Mouse (Mus musculus) gastrocnemius, postnatal 25 days (tissue): ENCODE measurements around the gene Chl1. TPM values are rescaled to one million over a fixed set of nuclear protein-coding genes. Genes with fewer than 3 reads are reported as not detected.

Experiments used
- DNase-seq: peaks from one replicate; pipeline ENCODE4 v3.0.0; 2022
- total RNA-seq, 2 experiments: library from RNA; stranded (reverse); gene quantifications; 1 replicate in 1 of 2; 2 replicates in 1 of 2; pipeline ENCODE4 v1.2.3; 2021

Gene Chl1
- total RNA-seq, 2 experiments from 2014 or later, result 0.31 to 0.38 TPM

- DNase-seq, result no peak
Measured at GRCm38 (mm10) chr6:103665677-103666316, 155.4 kb downstream of the Chl1 start.

GRCm38 (mm10) chr6:103673111-103673510 lies 162.7 kb downstream of the Chl1 start:
- DNase-seq, result no peak

GRCm38 (mm10) chr6:103674332-103674731 lies 163.9 kb downstream of the Chl1 start:
- peak; percentile 11 for DNase-seq

DNA sequence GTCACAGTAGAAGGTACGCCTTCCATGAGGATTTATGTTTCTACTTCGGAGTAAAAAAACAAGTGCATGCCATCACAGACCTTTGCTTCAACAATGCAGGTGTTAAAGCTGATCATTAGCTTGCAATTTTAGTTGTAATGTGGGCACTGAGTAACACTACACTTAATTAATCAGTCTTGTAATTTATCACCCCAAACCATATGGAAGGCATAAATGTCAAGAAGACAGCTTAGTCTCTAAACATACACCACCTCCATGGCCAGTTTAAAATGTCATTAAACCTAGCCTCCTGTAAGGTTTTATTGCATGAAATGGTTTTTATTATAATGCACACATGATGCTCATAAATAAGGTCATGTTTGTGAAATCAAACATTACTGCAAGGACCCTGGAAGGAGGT lies 164.8 kb downstream of the Chl1 start:
- no peak for DNase-seq

GRCm38 (mm10) chr6:103676664-103677063 lies 166.3 kb downstream of the Chl1 start:
- DNase-seq, result no peak

DNA sequence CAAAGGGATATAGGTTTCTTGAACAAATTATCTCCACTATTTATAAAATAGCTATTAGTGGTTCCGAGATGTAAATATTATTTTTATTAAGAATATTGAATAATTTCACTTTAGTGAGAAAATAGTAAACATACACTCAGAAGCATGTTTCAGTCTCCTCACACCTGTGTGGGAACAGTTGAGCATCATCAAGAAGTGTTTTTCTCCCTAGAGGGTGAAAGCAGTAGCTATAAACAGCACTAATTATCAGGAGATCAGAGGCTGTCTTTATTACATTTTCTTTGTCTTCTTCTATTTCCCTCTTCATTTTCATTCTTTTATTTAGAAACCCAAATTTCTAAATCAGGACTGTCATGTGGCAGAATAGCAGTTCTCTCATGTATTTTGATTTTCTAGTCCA lies 166.7 kb downstream of the Chl1 start:
- no peak for DNase-seq

DNA sequence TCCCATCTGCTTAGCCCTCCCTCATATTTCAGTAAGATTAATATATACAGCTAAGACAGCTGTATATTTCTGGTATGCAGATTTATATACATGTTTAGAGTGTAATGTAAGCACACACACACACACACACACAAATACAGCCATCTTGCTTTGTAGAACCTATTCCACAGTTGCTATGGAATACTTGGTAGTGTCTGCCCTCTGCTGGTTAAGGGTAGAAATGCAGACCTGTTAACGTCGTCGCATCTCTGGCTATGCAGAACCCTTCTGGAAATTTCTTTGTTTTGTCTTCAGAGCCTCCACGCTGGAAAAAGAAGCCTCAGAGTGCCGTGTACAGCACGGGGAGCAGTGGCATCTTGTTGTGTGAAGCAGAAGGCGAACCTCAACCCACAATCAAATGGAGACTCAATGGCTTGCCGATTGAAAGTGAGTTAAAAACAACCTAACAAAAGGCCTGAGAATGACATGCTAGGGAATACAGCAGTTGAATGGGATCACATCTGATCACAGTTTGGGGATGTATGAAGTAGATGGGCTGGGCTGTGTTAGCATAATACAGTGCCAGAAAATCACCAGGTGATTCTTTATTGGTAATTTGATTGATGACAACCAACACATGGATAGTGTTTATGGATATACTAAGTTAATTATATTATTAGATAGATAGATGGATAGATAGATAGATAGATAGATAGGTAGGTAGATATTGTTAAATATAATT lies 172.6 kb downstream of the Chl1 start:
- DNase-seq, result no peak

GRCm38 (mm10) chr6:103692511-103692910 lies 182.1 kb downstream of the Chl1 start:
- no peak for DNase-seq

DNA sequence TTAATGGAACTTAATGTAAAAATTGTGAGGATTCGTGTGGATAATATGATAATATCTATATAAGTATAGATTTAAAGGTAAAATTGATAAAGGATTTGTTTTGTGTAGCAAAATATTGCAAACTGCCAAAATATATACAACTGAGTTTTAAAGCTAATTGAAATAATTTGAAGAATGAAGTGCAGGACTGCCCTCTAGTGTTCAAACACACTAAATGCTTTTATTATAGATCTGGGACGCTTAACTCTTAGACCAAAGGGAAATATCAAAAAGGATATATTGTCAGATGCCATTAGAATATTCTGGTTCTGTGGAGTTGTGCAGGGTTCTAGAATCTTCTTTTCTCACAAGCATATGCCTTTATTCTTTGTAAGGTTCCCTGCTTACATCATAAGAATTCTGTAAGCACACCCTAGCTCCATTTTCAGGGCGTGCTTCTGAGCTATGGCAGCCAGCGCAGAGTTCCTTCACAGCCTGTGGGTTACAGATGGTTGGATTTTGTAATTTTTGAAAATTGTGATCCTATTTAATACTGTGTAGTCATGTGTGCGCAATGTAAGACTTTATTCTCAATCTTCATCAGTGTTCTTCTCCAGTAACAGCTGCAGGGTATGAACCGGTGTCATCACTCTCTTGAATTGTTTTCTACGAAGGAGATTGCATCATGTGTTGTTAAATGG lies 187.1 kb downstream of the Chl1 start:
- no peak for DNase-seq

DNA sequence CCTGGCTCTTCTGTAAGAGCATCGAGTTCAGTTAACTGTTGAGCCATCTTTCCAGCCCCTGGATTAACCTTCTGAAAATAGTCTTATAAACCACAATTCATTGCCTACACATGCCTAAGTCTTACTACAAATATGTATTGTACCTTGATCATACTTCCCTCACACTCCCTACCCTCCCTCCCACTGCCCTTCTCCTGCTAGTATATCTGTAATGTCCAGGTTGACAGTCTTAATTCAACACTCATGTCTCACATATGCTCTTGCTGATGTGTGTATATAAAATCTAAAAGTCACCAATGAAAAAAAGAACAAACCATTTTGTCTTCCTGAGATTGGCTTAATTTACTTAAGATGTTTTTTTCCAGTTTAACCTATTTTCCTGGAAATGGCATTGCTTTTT lies 189.1 kb downstream of the Chl1 start:
- no peak for DNase-seq

GRCm38 (mm10) chr6:103699895-103700294 lies 189.5 kb downstream of the Chl1 start:
- no peak for DNase-seq

- no peak for DNase-seq
Measured at GRCm38 (mm10) chr6:103700336-103700735, 189.9 kb downstream of the Chl1 start.

GRCm38 (mm10) chr6:103706366-103706765 lies 196.0 kb downstream of the Chl1 start:
- DNase-seq, result no peak

DNA sequence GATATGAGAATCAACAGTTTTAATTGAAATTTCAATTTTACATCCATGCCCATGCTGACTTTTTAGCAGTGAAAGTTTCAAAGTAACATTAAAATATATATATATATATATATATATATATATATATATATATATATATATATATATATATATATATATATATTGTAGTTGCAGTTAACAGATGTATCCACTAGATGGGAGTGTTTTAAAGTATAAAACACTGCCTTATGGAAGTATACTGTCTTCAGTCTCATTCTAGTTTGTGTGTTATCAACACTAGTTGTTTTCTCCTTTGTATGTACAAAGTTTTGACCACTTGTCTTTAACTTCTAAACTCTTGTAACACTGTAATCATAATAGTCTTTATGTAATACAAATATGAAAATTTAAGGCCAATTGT lies 228.9 kb downstream of the Chl1 start:
- DNase-seq, result no peak

DNA sequence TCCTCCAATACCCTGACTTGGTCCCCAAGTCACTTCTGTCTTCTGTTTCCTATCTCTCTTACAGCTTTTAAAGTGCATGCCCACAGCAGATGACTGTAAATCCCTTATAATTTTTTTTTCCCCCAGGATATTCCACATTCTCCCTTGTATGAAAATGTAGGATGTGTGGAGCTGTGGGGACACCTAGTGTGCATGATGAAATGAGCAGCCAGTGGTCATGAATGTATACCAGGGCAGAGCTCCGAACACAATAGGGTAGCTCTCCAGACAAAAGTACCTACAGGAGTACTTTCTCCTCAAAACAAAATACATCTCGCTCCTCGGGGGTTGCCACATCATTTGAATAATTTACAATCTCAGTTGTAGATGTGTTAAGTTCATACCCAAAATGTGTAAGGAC lies 232.4 kb downstream of the Chl1 start:
- DNase-seq, result no peak

GRCm38 (mm10) chr6:103746103-103746502 lies 235.7 kb downstream of the Chl1 start:
- DNase-seq, result no peak

DNA sequence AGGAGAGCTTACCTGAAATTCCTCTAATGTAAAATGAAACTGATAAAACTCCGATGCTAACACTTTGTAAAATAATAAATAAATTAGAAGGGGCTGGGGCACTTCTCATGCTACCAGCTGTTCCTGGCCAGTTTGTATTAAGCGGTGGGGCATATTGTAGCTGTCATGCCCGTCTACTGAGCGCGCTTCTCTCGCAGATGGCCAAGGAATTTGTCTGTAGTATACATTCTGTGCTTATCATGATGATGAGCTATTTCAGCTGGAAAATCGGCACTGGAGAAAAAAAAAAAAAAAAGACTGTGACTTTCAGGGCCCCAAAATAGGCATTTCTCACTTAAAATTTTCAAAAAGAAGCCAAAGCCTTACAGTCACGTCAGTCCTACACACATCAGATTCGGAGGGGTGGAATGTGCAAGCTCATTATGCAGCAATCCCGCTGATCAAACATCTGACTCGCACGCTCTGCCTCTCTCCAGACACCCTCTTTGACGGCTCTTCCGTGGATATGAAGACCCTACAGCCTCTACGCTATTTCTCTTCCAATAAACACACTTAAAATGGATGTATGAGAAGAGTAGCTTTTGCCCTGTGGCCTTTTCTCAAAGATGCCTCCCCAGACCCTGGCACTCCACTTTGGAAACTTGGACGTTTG lies 238.9 kb downstream of the Chl1 start:
- no peak for DNase-seq

GRCm38 (mm10) chr6:103753891-103754290 lies 243.5 kb downstream of the Chl1 start:
- no peak for DNase-seq

GRCm38 (mm10) chr6:103766830-103767229 lies 256.4 kb downstream of the Chl1 start:
- DNase-seq, result no peak

DNA sequence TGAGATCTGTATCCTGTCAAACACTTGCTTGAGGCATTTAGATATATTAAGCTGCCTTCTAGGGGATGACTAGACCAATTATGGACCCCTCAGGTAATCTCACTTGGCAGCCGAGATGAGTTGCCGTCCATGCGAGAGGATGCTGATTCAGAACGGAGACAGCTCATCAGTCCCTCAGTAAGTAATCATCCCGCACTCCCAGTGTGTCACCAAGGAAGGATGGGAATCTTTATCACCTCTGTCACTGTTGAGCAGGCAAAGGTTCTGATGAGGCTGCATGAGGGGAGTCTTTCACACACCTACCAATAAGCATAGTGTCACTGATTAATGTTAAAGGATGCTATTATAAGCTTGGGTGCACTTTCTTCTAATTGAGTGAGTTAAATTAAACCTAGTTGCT lies 270.7 kb downstream of the Chl1 start:
- DNase-seq, result no peak

- no peak for DNase-seq
Measured at GRCm38 (mm10) chr6:103791077-103791632, 280.8 kb downstream of the Chl1 start.

- no peak for DNase-seq
Measured at GRCm38 (mm10) chr6:103795241-103795640, 284.9 kb downstream of the Chl1 start.
